Mouse (Mus musculus) right cerebral cortex, postnatal 4 days (tissue): ENCODE data around the gene Ppat.

ENCODE experiments used
- DNase-seq: peaks from one replicate; pipeline ENCODE4 v3.0.0-alpha.2; 2022

Gene Ppat

DNA sequence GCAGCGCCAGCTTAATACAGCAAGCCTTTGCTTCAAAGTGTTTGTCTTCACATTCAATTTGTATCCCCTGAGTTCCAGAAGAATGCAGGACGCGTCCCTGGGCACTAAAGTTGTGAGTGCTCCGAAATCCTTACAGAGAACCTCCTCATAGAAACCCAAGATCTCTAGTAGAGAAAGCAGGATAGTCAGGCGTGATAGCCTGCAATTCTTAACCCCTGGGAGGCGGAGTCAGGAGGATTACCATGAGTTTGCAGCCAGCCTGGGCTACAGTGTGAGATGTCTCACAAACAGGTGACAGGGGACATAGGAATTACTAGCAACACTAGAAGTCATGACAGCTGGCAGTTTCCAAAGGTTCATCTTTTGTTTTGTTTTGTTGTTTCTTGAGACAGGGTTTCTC is 81.8 kb downstream of the Ppat start:
- DNase-seq = no peak

- no peak for DNase-seq
Observed at GRCm38 (mm10) chr5:76868693-76869286, 82.6 kb downstream of the Ppat start.

DNA sequence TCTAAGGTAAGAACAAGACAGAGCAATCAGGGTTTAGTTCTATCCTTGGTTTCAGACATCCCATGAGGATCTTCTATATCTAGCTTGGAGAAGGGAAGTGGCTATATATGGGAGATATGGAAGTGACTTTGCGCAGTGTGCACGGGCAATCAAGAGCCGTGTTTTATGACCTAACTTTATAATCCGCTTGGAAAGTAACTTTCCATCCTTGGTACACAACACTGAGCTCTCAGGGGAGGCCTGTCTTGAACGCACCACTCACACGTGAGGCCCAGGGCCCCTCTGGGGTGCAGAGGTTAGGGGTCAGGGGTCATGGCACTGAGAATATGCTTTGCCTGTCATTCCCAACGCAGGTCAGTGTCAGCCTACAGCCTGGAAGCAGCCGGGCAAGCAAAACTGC is 84.6 kb downstream of the Ppat start:
- no peak for DNase-seq
